Mouse (Mus musculus) c-Kit-negative CD71-positive TER-119-positive erythroid progenitor cells, embryonic 14.5 days (primary cell): ENCODE results near the gene Fetub.

Experiments
- DNase-seq: peaks from one replicate; pipeline ENCODE4 v3.0.0-alpha.2; 2013; ENCODE audit warnings: low read depth, low spot score

Gene Fetub

DNA sequence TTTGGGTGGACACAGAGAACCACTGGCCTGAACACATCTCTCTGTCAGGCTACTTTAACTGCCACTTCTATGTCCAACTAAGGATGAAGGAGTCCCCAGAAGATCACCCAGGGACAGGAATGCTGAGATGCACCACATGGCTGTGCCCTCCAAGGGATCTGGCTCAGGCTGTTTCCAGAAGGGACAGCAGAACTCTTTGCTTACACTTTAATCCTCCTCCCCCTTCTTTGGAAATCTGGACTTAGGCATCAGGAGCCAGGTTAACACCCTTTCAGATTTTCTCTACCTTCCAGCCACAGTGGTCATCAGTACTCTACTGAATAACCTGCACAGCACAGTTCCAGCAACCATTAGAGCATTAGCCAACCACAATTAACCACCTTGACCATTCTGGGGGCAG is 45.2 kb downstream of the Fetub start:
- DNase-seq = no peak

- DNase-seq = no peak
Measured at GRCm38 (mm10) chr16:22967383-22968030, 49.4 kb downstream of the Fetub start.
